Mouse (Mus musculus) NIH3T3 (cell line): Measurements from ENCODE around the gene Syce2.

Experiments
- DNase-seq: peaks from one replicate; pipeline ENCODE4 v3.0.0-alpha.2; 2012; ENCODE audit warnings: low read depth

Gene Syce2

GRCm38 (mm10) chr8:84844397-84845070 is 27.4 kb upstream of the Syce2 start:
- no peak for DNase-seq

DNA sequence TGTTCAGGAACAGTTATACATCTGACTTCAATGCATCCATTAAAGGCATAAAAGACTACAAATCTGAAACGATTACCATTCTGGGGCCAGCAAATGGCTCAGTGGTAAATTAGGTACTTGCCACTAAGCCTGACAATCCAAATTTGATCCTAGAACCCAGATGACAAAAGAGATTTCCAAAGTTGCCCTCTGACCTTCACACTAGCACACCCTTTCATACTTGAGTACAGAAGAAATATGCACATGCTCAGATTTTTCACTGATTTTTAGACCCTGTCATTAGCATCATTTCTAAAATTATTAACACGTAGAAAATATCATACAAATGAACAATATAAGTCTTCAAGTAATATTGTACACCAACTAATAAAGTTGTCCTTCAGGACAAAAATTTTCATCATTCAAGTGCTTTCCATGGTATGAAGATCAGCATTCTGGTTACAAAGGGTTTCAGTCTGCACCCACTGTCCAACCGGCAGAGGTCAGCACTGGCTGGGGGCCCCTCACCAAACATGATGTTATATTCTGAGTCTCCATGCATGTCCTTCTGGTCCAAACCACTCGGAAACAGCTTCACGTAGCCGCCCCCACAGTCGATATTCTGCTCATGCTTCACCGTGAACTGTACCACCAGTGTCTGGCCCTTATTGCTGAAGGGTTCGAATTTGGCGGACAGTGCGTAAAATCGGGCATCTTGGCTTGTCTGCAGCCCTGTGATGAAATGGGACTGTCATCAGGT is 26.4 kb upstream of the Syce2 start:
- peak; percentile 72 for DNase-seq

DNA sequence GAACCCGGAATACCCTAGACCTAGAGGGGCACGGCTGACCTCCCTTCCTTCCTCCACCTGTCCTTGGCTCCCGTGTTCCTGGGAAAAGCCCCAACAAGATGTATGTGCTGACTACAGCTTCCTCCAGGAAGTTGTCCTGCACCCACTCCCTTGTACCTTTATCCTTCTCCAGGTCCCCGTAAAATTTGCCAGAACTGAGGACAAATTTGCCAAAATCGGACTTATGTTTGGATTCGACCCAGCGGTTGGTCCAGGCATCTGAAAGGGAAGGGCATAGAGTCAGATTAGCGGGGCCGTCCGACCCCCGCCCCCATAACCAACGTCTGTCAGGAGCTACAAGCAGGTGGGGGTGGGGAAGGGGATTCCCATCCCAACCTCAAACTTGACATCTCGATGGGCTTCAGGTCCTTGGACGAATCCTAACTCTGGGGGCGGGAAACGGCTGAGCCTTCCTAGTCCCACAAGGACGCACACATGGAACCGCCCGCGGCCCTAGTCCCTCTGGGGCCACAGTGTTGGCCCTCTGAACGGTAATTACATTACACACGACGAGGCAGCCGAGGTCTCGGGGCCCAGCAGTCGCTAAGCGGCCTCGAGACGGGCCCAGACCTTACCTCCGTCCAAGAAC is 25.7 kb upstream of the Syce2 start:
- DNase-seq = no peak

- DNase-seq = peak; percentile 99
These were observed 25.0 kb upstream of the Syce2 start, which contains the start of gene Calr for GRCm38 (mm10) chr8:84846722-84847572. Calr (minus strand) TSS chr8:84846934.

GRCm38 (mm10) chr8:84847684-84848435 is 24.1 kb upstream of the Syce2 start:
- DNase-seq = peak; percentile 27

DNA sequence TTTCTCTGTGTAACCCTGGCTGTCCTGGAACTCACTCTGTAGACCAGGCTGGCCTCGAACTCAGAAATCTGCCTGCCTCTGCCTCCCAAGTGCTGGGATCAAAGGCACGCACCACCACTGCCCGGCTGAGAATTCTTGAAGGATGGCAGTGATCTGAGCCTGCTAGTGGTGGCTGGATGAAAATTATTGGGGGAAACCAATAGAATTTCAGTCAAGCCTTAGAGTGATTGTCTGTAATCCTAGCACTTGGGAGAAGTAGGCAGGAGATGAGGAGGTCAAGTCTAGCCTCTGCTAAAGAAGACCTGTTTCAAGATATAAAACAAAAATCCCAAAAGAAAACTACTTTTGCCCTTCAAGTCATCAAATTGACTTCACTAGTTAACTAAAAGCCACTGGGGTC is 15.5 kb upstream of the Syce2 start:
- no peak for DNase-seq

DNA sequence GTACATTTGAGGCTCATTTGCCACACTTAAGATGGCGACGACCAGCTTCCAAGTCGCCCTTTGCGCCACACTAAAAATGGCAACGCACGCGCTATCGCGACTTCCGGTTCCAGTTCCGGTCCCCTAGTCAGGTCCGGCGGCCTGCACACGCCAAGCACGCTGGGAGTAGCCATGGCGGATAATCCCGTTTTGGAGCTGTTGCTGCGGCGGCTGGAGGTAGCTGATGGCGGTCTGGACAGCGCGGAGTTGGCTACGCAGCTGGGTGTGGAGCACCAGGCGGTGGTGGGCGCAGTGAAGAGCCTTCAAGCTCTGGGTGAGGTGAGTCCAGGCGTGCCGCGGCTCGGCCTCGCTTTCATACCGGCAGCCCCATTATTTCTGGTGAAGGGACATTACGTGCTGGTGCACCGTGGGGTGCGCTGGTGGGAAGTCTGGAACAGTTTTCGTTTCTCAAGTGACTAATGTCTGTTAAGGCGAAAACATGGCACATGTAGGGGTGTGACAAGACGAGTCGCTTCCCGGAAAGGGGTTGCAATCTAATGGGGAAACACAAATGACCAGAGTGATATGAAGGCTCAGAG is 15.0 kb upstream of the Syce2 start, which contains the start of gene Farsa:
Gene Farsa, plus strand, starts transcription at position 126 of the 578 bp plus-strand sequence.
- DNase-seq = peak; percentile 97

GRCm38 (mm10) chr8:84872309-84872965 is 526 bp downstream of the Syce2 start:
- DNase-seq = no peak

DNA sequence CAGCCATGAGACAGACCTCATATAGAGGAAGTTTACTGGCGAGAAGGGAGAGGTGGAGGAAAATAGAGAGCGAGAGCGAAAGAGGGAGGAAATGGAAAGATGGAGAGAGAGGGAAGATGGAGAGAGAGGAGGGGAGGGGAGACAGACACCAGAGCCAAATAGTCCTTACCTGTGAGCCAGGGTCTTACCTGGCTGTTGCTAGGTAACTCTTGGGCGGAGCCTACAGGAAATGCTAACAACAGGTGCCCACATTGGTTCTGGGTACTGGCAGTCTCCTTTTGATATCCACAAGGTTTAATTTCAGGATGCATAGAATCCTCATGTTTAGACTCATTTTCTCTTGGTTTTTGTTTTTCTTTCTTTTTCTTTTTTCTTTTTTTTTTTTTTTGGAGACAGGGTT is 1.1 kb downstream of the Syce2 start:
- no peak for DNase-seq

- DNase-seq = no peak
These were observed 2.4 kb downstream of the Syce2 start for GRCm38 (mm10) chr8:84874339-84874738.

DNA sequence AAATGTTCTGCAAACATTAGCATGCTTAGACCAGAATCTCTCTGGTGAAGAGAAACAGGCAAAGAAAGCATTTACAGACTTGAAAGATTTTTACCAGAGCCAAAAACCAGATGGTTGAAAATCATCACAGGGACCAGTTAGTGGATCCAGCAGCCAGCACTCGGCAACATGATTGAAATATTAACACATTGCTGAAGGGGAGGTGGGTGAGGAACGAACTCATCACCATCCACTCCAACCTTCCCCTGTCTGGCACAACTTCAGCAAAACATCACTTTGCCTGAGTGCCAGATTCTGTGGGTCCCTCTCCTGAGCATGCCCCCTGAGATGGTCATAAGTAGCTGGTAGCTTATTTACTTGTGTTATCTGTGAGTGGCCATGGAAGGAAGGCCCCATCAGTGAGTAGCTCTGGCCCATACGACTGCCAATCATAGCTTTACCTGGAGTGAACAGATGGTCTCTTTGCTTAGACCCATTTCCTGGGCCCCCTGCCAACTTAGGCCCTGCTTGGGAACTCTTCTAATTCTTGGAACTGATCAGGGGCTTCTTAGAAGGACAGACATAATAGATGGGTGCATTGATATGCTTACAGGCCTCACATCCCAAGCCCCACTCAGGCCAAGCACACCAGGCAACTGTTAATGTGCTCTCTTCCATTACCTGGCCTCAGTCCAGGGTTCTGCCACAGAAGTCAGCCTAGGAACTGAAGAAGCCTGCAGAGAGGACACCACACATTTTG is 5.6 kb downstream of the Syce2 start:
- no peak for DNase-seq

DNA sequence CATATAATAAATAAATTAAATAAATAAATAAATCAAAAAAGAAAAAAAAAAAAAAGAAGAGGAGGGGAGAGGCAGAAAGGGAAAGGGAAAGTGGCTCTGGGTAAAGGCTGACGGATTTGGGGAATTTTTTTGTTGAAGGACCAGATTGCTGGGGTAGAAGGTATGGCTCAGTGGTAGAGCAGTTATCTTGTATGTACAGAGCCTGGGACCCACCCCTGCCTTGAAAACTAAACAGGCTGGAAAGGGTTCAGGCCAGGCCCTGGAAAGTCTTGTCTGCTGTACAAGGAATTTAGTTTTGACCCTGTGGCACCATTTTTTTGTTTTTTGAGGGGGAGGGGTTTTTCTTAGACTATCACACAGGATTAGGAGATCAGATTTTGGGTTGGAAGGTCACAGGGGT is 7.0 kb downstream of the Syce2 start:
- DNase-seq = no peak

GRCm38 (mm10) chr8:84884728-84885127 is 12.8 kb downstream of the Syce2 start:
- DNase-seq = no peak

DNA sequence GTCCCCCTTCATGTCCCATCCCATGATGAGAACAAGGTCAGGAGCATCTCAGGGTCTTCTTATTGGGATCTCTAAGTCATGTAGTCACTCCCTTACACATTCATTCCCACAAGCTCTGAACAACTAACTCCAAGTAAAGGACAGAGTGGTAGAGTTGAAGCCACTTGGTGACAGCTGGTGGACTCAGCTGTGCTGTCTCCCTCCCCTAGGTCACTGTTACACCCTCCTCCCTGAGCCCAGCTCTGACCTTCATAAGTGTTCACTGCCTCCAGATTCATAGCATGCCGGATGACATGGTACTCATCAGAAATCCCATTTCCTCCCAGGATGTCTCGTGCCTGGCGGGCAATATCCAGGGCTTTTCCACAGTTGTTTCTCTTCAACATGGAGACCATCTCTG is 16.4 kb downstream of the Syce2 start:
- DNase-seq = no peak

GRCm38 (mm10) chr8:84889141-84889540 is 17.2 kb downstream of the Syce2 start:
- no peak for DNase-seq

GRCm38 (mm10) chr8:84892993-84893708 is 21.2 kb downstream of the Syce2 start:
- no peak for DNase-seq

DNA sequence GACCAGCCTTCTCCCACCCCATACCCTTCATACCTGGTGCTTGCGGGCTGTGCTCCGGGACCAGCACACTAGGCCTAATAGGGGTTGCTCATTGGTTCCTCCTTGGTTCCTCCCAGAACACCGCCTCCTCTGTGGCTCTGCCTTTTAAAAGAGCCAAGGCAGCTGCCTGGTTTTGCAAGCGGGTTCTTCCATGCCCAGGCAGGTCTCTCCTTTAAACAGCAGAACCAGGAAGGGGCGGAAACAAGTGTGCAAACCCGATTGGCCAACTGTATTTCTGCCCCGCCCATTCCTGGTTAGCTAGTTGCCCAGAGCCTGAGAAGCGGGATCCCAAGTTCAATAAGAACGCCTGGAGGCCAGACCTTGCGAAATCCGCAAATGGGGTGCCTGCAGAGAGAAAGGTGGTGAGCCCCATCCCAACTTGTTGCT is 21.8 kb downstream of the Syce2 start, which contains the start of gene Gcdh:
Gene Gcdh, minus strand, starts transcription at position 213 of the 426 bp plus-strand sequence.
- peak; percentile 95 for DNase-seq

DNA sequence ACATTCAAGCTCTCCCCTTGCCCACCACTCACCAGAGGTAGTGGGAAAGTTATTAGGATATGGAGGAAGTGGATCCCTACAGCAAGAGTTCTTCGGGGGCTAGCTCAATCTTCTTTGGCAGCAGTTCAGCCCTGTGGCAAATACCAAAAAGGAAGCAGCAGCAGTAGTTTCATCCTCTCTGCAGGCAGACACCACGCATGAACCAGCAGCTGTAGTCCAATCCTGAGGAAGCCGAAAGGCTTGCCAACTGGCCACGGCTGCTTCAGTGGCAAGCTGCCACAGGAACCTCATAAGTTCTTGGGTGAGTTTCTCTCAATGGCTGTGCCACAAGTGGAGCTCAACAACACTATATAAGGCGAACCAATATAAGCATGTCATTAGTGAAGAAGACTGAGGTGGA is 24.1 kb downstream of the Syce2 start:
- DNase-seq = peak; percentile 30

- DNase-seq = no peak
These were observed 29.2 kb downstream of the Syce2 start for GRCm38 (mm10) chr8:84901071-84901470.
